Mouse (Mus musculus) megakaryocyte-erythroid progenitor cell, adult 5-6 weeks (primary cell): ENCODE data around the gene Lrg1. TPM values are rescaled to one million over a fixed set of nuclear protein-coding genes. Genes with fewer than 3 reads are reported as not detected.
"Not testable (repeated sequence)": the region's sequence is repeated elsewhere in the genome, so short reads cannot be mapped to it uniquely, and the experiment has no call there.

Experiments
- ATAC-seq: replicated peaks from 2 replicates; pipeline ENCODE4 v1.8.0; 2016; ENCODE audit warnings: mild to moderate bottlenecking, inconsistent platforms; ENCODE audit not compliant: severe bottlenecking, poor library complexity, low FRiP score, low TSS enrichment
- total RNA-seq, 2 experiments: library from RNA; stranded (forward) in 1 of 2; stranded (reverse) in 1 of 2; fragments of 200-1000, 215-1000 nt in 1 of 2; fragments of >200 nt in 1 of 2; fragmentation: Nextera tagmentation in 1 of 2; gene quantifications; 2 replicates each; pipeline ENCODE4 v1.2.3; 2014 to 2017

Lrg1 gene
- total RNA-seq, 2 experiments from 2014 or later: 2.1 TPM; not detected in 1

GRCm38 (mm10) chr17:56111864-56112263 lies 9.9 kb downstream of the Lrg1 start:
- peak; percentile 76; the same call in 1 of the 2 replicates for ATAC-seq

- no peak for ATAC-seq
Measured at GRCm38 (mm10) chr17:56111021-56111420, 10.8 kb downstream of the Lrg1 start.

GRCm38 (mm10) chr17:56110571-56110970 lies 11.2 kb downstream of the Lrg1 start:
- ATAC-seq: no peak

GRCm38 (mm10) chr17:56109219-56110051 lies 12.4 kb downstream of the Lrg1 start, which contains the start of gene Plin4:
TSS of gene Plin4 (minus strand) at chr17:56109803.
- ATAC-seq: no peak

GRCm38 (mm10) chr17:56108334-56109044 lies 13.3 kb downstream of the Lrg1 start:
- ATAC-seq: no peak

- ATAC-seq: no peak
Measured at GRCm38 (mm10) chr17:56107736-56108135, 14.1 kb downstream of the Lrg1 start.

- no peak for ATAC-seq
Measured at GRCm38 (mm10) chr17:56106981-56107380, 14.8 kb downstream of the Lrg1 start.

GRCm38 (mm10) chr17:56106436-56106835 lies 15.4 kb downstream of the Lrg1 start:
- ATAC-seq: not testable (repeated sequence)

- ATAC-seq: not testable (repeated sequence)
Measured at GRCm38 (mm10) chr17:56104821-56105220, 17.0 kb downstream of the Lrg1 start.

- no peak for ATAC-seq
Measured at GRCm38 (mm10) chr17:56103465-56104285, 18.1 kb downstream of the Lrg1 start.

- no peak for ATAC-seq
Measured at GRCm38 (mm10) chr17:56102927-56103326, 18.9 kb downstream of the Lrg1 start.

- ATAC-seq: no peak
Measured at GRCm38 (mm10) chr17:56102158-56102557, 19.6 kb downstream of the Lrg1 start.

GRCm38 (mm10) chr17:56100811-56101210 lies 21.0 kb downstream of the Lrg1 start:
- no peak for ATAC-seq

GRCm38 (mm10) chr17:56098711-56099572 lies 22.9 kb downstream of the Lrg1 start:
- ATAC-seq: 0 out of 2 replicates have a peak, but pooled peaks have one; percentile 20

- no peak for ATAC-seq
Measured at GRCm38 (mm10) chr17:56098180-56098579, 23.6 kb downstream of the Lrg1 start.

GRCm38 (mm10) chr17:56096883-56097282 lies 24.9 kb downstream of the Lrg1 start:
- no peak for ATAC-seq

GRCm38 (mm10) chr17:56092794-56093193 lies 29.0 kb downstream of the Lrg1 start:
- no peak for ATAC-seq

- no peak for ATAC-seq
Measured at GRCm38 (mm10) chr17:56092312-56092711, 29.5 kb downstream of the Lrg1 start.
